Mouse (Mus musculus) forebrain, embryonic 12.5 days (tissue): ENCODE measurements at regions not wholly inside any gene's neighbourhood (a gene's known extent, or its start where the extent isn't known, plus 50 kb on each side); places are given as distances from the start of the nearest gene placed in this dataset.

Source experiments
- ATAC-seq: fragments of 200-750 bp; cut with Nextera tagmentation; 2 replicates; pipeline ENCODE4 v1.8.0; 2017; ENCODE audit warnings: moderate TSS enrichment; ENCODE audit not compliant: low FRiP score
- H3K27ac ChIP-seq: fragments of 300-500 bp; sonication (generic); 2 replicates; pipeline ENCODE4 v1.5.1; 2016; ENCODE audit warnings: mild to moderate bottlenecking
- H3K27me3 ChIP-seq: fragments of 300-500 bp; sonication (generic); 2 replicates; pipeline ENCODE4 v1.6.1; 2016; ENCODE audit warnings: mild to moderate bottlenecking
- H3K36me3 ChIP-seq: fragments of 300-500 bp; sonication (generic); replicated peaks from 2 replicates; pipeline ENCODE4 v1.6.1; 2016; ENCODE audit warnings: mild to moderate bottlenecking
- H3K4me1 ChIP-seq: fragments of 300-500 bp; sonication (generic); 2 replicates; pipeline ENCODE4 v1.6.1; 2016
- H3K4me2 ChIP-seq: fragments of 300-500 bp; sonication (generic); 2 replicates; pipeline ENCODE4 v1.6.1; 2016; ENCODE audit warnings: mild to moderate bottlenecking, moderate library complexity
- H3K4me3 ChIP-seq: fragments of 300-500 bp; sonication (generic); replicated peaks from 2 replicates; pipeline ENCODE4 v1.5.1; 2016; ENCODE audit warnings: mild to moderate bottlenecking
- H3K9ac ChIP-seq: fragments of 300-500 bp; sonication (generic); 2 replicates; pipeline ENCODE4 v1.6.1; 2016; ENCODE audit warnings: mild to moderate bottlenecking
- H3K9me3 ChIP-seq: fragments of 300-500 bp; sonication (generic); 2 replicates; pipeline ENCODE4 v1.6.1; 2016
- WGBS: fragments of 180-500 bp; shearing (Covaris S2); methylation state at CpG from one replicate; pipeline ENCODE4 v1.1.7; 2016; 5-methylcytosine and 5-hydroxymethylcytosine counted together

DNA sequence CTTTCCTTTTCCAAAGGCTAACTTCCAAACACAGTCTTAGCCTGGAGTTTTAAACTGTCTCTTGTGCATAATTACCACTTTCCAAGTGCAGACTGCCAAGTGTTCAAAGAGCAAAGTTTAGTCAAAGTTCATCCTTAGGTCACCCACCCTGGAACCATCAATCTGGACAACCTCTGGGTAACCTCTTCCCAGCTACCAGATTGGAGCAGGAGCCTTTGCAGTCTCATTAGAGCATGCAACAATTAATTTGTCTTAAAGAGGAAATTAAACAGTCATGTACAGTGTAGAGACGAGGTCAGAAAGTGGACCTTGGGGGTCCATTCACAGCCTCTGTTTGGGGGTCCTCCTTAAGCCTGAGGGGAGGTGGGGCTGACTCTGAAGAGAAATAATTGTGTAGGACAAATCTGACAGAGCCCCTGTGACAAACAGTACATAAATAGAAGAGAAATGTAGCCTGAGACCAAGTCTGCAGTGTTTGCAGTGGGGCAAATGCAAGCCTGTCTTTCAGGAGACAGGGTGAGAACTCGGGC, 292.9 kb downstream of the Tmem161b start:
- Histone ChIP-seq H3K4me3 (no peak overlapping the region), H3K4me1 (no peaks in the 10 kb centered on the region), H3K27ac (peak overlapping the region; percentile 5; the same call in 1 of the 2 replicates), H3K9me3 (no peaks in the 10 kb centered on the region), H3K36me3 (no peaks in the 10 kb centered on the region), H3K27me3 (no peaks in the 10 kb centered on the region), H3K9ac (no peak overlapping the region), H3K4me2 (no peak overlapping the region)
- 47% methylated on average over 2 of the region's 2 CpGs for WGBS
- no peak for ATAC-seq
